Mouse (Mus musculus) megakaryocyte, adult 5-6 weeks (primary cell): Measurements from ENCODE around the gene AI597479. TPM values are rescaled to one million over a fixed set of nuclear protein-coding genes. Genes with fewer than 3 reads are reported as not detected.

Experiments
- ATAC-seq: 2 replicates; pipeline ENCODE4 v1.8.0; 2016; ENCODE audit warnings: mild to moderate bottlenecking, inconsistent platforms; ENCODE audit not compliant: poor library complexity, severe bottlenecking
- total RNA-seq, 2 experiments: library from RNA; stranded (forward) in 1 of 2; stranded (reverse) in 1 of 2; fragments of 153-499, 151-499 nt in 1 of 2; fragments of 221-1000, 200-1000 nt in 1 of 2; gene quantifications; 2 replicates each; pipeline versions ENCODE4 v1.2.3 to v1.2.4; 2015 to 2017

The AI597479 gene
- total RNA-seq, 2 experiments from 2014 or later: 9.3 to 13.4 TPM

DNA sequence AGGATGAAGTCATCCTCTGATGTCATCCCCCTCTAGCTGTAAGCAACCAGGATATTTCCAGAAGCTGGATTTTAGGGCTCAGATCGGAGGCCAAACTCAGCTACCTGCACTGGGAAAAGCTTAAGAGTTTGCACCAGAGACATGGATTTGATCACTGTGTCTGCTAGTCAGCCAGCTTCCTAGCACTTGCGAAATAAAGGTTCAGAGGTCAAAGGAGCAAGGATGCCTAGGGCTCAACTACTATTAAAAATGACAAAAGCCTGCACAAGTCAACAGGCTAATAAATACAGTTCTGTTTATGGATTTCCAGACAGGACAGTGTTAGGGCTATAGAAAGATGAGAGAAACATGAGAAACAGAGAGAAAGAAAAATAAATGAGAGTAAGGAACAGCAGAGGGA is 59.4 kb downstream of the AI597479 start:
- no peak for ATAC-seq

DNA sequence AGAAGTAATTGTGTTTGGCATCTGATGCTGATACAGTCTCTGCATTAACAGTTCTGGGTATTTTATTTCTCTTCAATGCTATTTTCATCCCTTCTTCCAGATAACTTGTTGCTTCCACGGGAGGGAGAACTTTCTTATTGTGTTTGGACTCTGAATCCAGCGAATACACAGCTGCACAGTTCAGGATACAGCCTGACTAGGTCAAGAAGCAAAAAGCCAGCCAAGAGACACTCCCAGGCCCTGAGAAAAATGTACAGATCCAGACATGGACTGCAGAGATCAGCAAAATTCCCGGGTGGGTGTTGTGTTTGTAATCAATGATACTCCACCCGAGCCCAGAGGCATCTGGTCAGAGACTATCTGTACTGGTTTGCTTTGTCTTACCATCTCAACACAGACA is 60.9 kb downstream of the AI597479 start:
- no peak for ATAC-seq

- no peak for ATAC-seq
These were observed 63.9 kb downstream of the AI597479 start for GRCm38 (mm10) chr1:43162394-43162793.

GRCm38 (mm10) chr1:43163084-43163466 is 64.6 kb downstream of the AI597479 start:
- ATAC-seq: peak; percentile 16; the same call in 1 of the 2 replicates

- peak; percentile 93 for ATAC-seq
These were observed 65.2 kb downstream of the AI597479 start for GRCm38 (mm10) chr1:43163467-43164418.

- no peak for ATAC-seq
These were observed 66.1 kb downstream of the AI597479 start for GRCm38 (mm10) chr1:43164582-43164981.

Other genes with a start within 250 kb of the AI597479 start
- gene Mrps9, start 247.5 kb upstream of the AI597479 start, total RNA-seq (2015): 34.0 and 42.5 TPM in 2 replicates
- gene Mrps9, start 247.5 kb upstream of the AI597479 start, total RNA-seq (2017): 57.1 and 65.6 TPM in 2 replicates
- gene Gpr45, start 145.8 kb upstream of the AI597479 start, total RNA-seq (2015): not detected in 2 replicates
- not detected in 2 replicates for gene Gpr45, start 145.8 kb upstream of the AI597479 start, total RNA-seq (2017)
- gene Tgfbrap1, start 73 bp upstream of the AI597479 start, total RNA-seq (2015): 19.4 and 22.3 TPM in 2 replicates
- 12.3 and 13.5 TPM in 2 replicates for gene Tgfbrap1, start 73 bp upstream of the AI597479 start, total RNA-seq (2017)
- gene Fhl2, start 98.3 kb downstream of the AI597479 start, total RNA-seq (2015): 0.64 TPM in 1 of 2 replicates, not detected in the other
- 1.0 and 1.4 TPM in 2 replicates for gene Fhl2, start 98.3 kb downstream of the AI597479 start, total RNA-seq (2017)